Mouse (Mus musculus) heart, embryonic 11.5 days (tissue): ENCODE measurements around the gene Pde4b. TPM values are rescaled to one million over a fixed set of nuclear protein-coding genes. Genes with fewer than 3 reads are reported as not detected.

ENCODE experiments used
- ATAC-seq: fragments of 200-750 bp; cut with Nextera tagmentation; replicated peaks from 2 replicates; pipeline ENCODE4 v1.8.0; 2017; ENCODE audit warnings: moderate library complexity; ENCODE audit not compliant: insufficient number of reproducible peaks, low FRiP score, low TSS enrichment
- H3K27ac ChIP-seq: fragments of 300-500 bp; sonication (generic); 2 replicates; pipeline ENCODE4 v1.5.1; 2014; ENCODE audit warnings: mild to moderate bottlenecking, low read depth, low read length
- H3K27me3 ChIP-seq: fragments of 300-500 bp; sonication (generic); 2 replicates; pipeline ENCODE4 v1.6.1; 2014; ENCODE audit warnings: mild to moderate bottlenecking, low read length, mixed read lengths; ENCODE audit not compliant: control insufficient read depth, insufficient read depth
- H3K36me3 ChIP-seq: fragments of 300-500 bp; sonication (generic); 2 replicates; pipeline ENCODE4 v1.6.1; 2014; ENCODE audit warnings: mild to moderate bottlenecking, low read length, moderate library complexity, mixed read lengths; ENCODE audit not compliant: control insufficient read depth, insufficient read depth
- H3K4me1 ChIP-seq: fragments of 300-500 bp; sonication (generic); 2 replicates; pipeline ENCODE4 v1.6.1; 2014; ENCODE audit warnings: low read length; ENCODE audit not compliant: control insufficient read depth, insufficient read depth
- H3K4me2 ChIP-seq: fragments of 300-500 bp; sonication (generic); 2 replicates; pipeline ENCODE4 v1.6.1; 2014; ENCODE audit warnings: mild to moderate bottlenecking, moderate library complexity
- H3K4me3 ChIP-seq: fragments of 300-500 bp; sonication (generic); 2 replicates; pipeline ENCODE4 v1.5.1; 2014; ENCODE audit warnings: low read depth, low read length
- H3K9ac ChIP-seq: fragments of 300-500 bp; sonication (generic); 2 replicates; pipeline ENCODE4 v1.6.1; 2014; ENCODE audit warnings: mild to moderate bottlenecking, low read depth, low read length, moderate library complexity
- H3K9me3 ChIP-seq: fragments of 300-500 bp; sonication (generic); replicated peaks from 2 replicates; pipeline ENCODE4 v1.6.1; 2016; ENCODE audit warnings: low read length; ENCODE audit not compliant: control insufficient read depth
- WGBS: fragments of 180-500 bp; shearing (Covaris S2); extraction: QIAGEN DNeasy Blood & Tissue Kit; methylation state at CpG from one replicate; pipeline ENCODE4 v1.1.7; 2014; ENCODE audit not compliant: insufficient replicate concordance; 5-methylcytosine and 5-hydroxymethylcytosine counted together
- polyA plus RNA-seq: library from polyadenylated mRNA; unstranded; fragments of >200 nt; fragmentation: Nextera tagmentation; extraction: Ambion mirVana; gene quantifications from 2 replicates; pipeline ENCODE4 v1.2.1, GENCODE M21; 2014

Pde4b gene
- polyA plus RNA-seq, 1 experiment from 2014 or later: 23.9 TPM

DNA sequence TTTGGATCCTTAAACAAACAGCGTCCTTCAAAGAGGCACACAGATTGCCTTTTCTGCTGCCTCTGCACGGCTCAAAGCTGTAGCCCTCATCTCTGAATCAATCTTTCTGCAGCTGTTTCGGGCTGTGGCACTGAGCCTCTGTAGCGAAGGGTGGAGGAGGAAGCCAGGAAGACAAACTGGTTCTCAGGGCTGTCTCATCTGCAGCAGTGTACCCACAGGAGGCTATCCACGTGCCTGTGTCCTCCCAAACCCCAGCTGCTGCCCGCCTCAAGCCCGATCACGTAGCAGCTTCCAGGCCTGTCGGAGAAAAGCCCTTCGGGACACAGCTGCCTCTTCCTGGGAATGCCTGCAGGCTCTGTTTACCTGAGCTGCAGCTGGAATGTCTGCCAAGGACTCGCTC, 424.2 kb downstream of the Pde4b start:
- Histone ChIP-seq H3K4me1 (peaks cover 14% of the 10 kb centered on the region), H3K9me3 (no peaks in the 10 kb centered on the region), H3K9ac (no peak overlapping the region; the same call in 1 of the 2 replicates), H3K4me2 (peak overlapping the region; percentile 55), H3K4me3 (no peak overlapping the region), H3K36me3 (no peaks in the 10 kb centered on the region), H3K27me3 (no peaks in the 10 kb centered on the region), H3K27ac (peak overlapping the region; percentile 77)
- ATAC-seq: no peak; the same call in 1 of the 2 replicates
- 23% methylated on average over 11 of the region's 11 CpGs for WGBS

DNA sequence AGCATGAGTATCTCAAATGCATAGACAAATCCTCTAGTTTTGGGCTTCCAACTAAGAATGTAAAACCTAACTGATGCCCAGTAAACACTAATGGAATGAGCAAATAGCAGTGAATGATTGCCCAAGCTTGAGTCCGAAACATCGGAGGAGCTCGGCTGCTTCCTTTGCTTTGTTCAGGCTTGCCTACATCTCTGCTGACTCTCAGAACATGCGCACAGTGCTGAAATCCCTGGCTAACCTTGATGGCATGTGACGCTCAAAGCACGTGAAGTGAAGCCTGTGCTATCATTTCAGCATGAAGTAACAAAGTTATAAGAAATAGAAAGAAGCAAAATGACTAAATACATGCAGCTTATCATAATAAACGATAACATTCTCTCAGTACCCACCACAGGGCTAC, 425.6 kb downstream of the Pde4b start:
- Histone ChIP-seq H3K36me3 (no peaks in the 10 kb centered on the region), H3K9ac (no peak overlapping the region), H3K27ac (no peak overlapping the region), H3K4me3 (no peak overlapping the region), H3K4me2 (no peak overlapping the region), H3K4me1 (peaks cover 18% of the 10 kb centered on the region), H3K27me3 (no peaks in the 10 kb centered on the region), H3K9me3 (no peaks in the 10 kb centered on the region)
- no peak for ATAC-seq
- WGBS: 77% methylated on average over 7 of the region's 7 CpGs

DNA sequence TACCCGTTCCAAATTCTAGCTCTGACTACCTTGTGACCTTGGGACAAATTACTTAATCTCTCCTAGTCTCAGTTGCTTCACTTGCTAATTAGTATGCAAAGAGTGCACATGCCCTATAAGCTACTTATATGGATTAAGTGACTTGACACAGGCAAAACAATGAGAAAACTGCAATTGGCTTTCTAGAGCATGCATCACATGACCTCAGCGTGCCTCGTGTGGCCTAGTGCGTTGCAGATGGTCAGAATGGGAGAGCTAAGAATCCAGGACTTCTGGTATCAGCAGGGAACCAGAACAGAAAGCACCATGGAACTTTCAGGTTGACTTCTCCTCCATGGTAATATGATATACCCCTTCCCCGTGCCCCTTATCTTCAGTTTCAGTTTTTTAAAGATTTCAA, 426.2 kb downstream of the Pde4b start:
- no peak for ATAC-seq
- no peak overlapping the region for H3K27ac ChIP-seq
- no peaks in the 10 kb centered on the region for H3K9me3 ChIP-seq
- H3K4me2 ChIP-seq: no peak overlapping the region
- peaks cover 18% of the 10 kb centered on the region for H3K4me1 ChIP-seq
- no peaks in the 10 kb centered on the region for H3K27me3 ChIP-seq
- no peak overlapping the region for H3K4me3 ChIP-seq
- no peaks in the 10 kb centered on the region for H3K36me3 ChIP-seq
- H3K9ac ChIP-seq: no peak overlapping the region
- 65% methylated on average over 5 of the region's 5 CpGs for WGBS

DNA sequence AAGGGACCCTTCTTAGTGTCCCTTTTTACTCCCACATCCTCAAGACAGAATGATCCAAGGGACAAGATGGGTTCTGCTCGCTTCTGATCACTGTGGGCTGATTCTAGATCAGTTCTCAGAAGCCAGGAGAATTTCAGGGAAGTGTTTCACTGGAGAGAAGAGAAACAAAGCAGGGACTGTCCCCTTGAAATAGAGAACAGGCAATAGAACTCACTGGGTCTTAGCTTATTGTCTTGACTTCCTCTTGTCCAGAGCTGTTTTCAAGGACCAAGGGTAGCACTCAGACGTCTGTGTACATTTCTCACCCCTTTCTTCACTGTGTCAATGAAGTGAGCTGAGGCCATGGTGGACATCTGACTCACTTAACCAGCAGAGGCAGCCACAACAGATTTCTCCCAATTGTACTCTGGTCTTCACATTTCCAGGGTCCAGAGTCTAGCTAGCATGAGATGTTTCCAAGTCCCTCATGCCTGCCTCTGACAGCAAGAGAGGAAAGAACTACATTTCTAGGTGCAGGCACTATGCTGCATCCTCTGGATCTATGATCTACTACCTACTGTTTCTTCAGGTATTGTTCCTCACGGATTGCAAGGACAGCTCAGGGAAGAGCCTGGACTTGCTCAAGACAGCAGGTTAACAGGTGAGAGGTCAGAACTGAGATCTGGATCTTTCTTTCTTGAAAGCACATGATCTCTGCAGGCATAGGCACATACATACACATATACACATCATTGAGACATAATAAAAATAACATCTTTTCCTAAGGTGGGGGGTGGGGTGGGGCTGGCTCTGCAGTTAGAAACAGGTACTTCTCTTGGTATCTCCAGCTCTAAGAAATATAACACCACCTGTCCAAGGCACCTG, 427.9 kb downstream of the Pde4b start:
- Histone ChIP-seq H3K4me1 (peaks cover 18% of the 10 kb centered on the region), H3K4me3 (no peak overlapping the region), H3K4me2 (no peak overlapping the region), H3K9me3 (no peaks in the 10 kb centered on the region), H3K27me3 (no peaks in the 10 kb centered on the region), H3K36me3 (no peaks in the 10 kb centered on the region), H3K27ac (no peak overlapping the region), H3K9ac (no peak overlapping the region)
- WGBS: 54% methylated on average over 3 of the region's 3 CpGs
- ATAC-seq: no peak

DNA sequence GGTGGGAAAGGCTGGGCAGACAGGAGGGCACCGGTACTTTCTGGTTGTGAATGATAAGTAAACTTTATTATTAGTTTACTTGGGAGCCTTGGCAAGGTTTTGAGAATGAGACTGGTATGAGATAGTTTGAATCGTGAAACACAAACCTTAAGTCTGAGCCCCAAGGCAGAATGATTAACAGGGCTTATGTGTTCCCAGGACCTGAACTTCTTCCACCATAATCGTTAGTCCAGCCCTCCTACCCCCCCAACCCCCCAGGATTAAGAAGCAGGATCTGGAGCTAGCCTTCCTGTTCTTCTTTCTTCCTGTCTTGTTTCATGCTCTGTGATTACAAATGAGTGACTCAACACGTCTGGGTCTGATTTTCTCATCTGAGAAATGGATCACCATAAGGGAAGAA, 429.1 kb downstream of the Pde4b start:
- no peaks in the 10 kb centered on the region for H3K27me3 ChIP-seq
- no peaks in the 10 kb centered on the region for H3K36me3 ChIP-seq
- H3K9ac ChIP-seq: no peak overlapping the region
- H3K9me3 ChIP-seq: no peaks in the 10 kb centered on the region
- WGBS: 61% methylated on average over 4 of the region's 4 CpGs
- no peak overlapping the region for H3K4me3 ChIP-seq
- no peak for ATAC-seq
- peaks cover 15% of the 10 kb centered on the region for H3K4me1 ChIP-seq
- H3K27ac ChIP-seq: no peak overlapping the region
- H3K4me2 ChIP-seq: no peak overlapping the region

DNA sequence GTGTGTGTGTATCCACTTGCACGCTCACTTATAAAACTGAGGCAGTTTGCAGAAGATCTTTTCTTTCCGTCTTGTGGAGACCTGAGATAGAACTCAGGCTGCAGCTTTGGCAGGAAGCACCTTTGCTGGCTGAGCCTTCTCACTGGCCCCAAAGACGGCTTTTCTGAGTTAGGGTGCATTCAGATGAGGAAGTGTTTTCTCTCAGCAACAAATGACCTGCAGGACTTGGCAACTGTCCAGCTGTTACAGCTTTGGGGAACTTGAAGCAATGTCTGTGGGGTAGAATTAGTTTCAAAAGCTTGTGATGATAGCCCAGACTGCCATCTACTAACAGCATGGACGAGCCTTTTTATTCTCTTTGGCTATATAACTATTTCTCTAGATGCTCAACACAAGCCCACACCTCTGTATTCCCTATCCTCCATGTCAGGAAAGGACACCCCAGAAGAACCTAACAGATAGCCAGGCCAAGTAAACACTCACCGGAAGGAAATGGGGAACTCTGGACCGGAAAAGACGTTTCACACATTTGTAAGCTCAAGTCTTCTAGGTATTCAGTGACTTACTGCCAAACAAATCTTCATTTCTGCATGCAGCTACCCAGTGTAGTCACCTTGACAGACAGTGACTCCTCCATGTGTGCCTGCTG, 429.8 kb downstream of the Pde4b start:
- Histone ChIP-seq H3K4me2 (no peak overlapping the region), H3K27ac (no peak overlapping the region), H3K4me1 (0 out of 2 replicates have a peak, but pooled peaks cover 8% of the 10 kb centered on the region), H3K9me3 (no peaks in the 10 kb centered on the region), H3K9ac (no peak overlapping the region), H3K27me3 (no peaks in the 10 kb centered on the region), H3K4me3 (no peak overlapping the region), H3K36me3 (no peaks in the 10 kb centered on the region)
- 62% methylated on average over 7 of the region's 7 CpGs for WGBS
- ATAC-seq: no peak

DNA sequence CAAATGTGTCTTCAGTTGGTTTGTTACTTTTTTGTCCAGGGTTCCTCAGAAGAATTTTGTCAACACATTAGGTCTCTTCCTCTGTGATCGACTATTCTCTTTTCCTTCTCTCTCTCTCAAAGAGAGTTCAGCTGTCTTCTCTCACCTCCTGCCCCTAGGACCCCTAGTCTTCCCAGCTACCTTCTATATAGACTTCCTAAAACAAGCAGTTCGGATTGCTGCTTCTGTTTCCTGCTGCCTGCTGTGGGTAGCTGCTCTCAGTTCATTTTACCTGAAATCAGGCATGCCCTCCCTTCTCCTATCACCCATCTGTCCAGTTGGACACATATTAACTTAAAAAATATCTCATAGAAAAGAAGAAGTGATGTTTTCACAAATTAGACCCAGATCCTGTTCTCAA, 430.3 kb downstream of the Pde4b start:
- Histone ChIP-seq H3K9me3 (no peaks in the 10 kb centered on the region), H3K36me3 (no peaks in the 10 kb centered on the region), H3K27me3 (no peaks in the 10 kb centered on the region), H3K9ac (no peak overlapping the region), H3K4me2 (no peak overlapping the region), H3K27ac (no peak overlapping the region), H3K4me1 (0 out of 2 replicates have a peak, but pooled peaks cover 6% of the 10 kb centered on the region), H3K4me3 (no peak overlapping the region)
- ATAC-seq: no peak
- 50% methylated on average over 2 of the region's 2 CpGs for WGBS

DNA sequence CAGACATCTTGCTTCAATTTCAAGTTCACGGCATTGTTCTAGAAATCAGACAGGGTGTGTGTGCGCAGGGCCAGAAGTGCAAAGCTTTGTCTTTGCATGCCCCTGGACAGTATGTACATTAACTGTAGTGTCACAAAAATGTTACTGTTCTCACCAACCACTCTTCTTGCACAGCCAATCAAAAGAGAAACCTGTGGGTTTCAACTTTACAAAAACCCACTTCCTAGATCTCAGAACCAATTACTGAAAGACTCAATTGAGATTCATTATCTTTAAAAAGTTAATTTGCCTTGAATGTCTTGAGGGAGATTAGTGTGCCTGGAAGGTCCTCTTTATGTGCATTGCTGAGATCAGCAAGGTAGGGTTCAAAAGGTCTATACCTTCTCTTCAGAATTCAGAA, 431.0 kb downstream of the Pde4b start:
- Histone ChIP-seq H3K27me3 (no peaks in the 10 kb centered on the region), H3K36me3 (no peaks in the 10 kb centered on the region), H3K27ac (no peak overlapping the region), H3K9ac (no peak overlapping the region), H3K4me1 (0 out of 2 replicates have a peak, but pooled peaks cover 6% of the 10 kb centered on the region), H3K9me3 (no peaks in the 10 kb centered on the region), H3K4me3 (no peak overlapping the region), H3K4me2 (no peak overlapping the region)
- no peak for ATAC-seq
- 96% methylated on average over 2 of the region's 2 CpGs for WGBS
